Mouse (Mus musculus) thymus, adult 2 months (tissue): ENCODE data around the gene Fblim1. TPM values are rescaled to one million over a fixed set of nuclear protein-coding genes. Genes with fewer than 3 reads are reported as not detected.

Experiments
- DNase-seq: peaks from one replicate; pipeline ENCODE4 v3.0.0; 2021
- H3K27ac ChIP-seq: fragments of 200-500 bp; 2 replicates; pipeline ENCODE4 v1.5.1; 2012; ENCODE audit warnings: low read length, control low read depth; ENCODE audit not compliant: control insufficient read depth, insufficient read depth
- H3K27me3 ChIP-seq: fragments of 200-500 bp; 2 replicates; pipeline ENCODE4 v1.6.1; 2012; ENCODE audit warnings: mild to moderate bottlenecking, low read length, moderate library complexity, mixed read lengths; ENCODE audit not compliant: control insufficient read depth, insufficient read depth
- H3K36me3 ChIP-seq: fragments of 200-500 bp; 2 replicates; pipeline ENCODE4 v1.6.1; 2012; ENCODE audit warnings: mild to moderate bottlenecking, low read length, moderate library complexity; ENCODE audit not compliant: control insufficient read depth, insufficient read depth
- H3K4me1 ChIP-seq: fragments of 200-500 bp; replicated peaks from 2 replicates; pipeline ENCODE4 v1.6.1; 2012; ENCODE audit warnings: low read length; ENCODE audit not compliant: control insufficient read depth, insufficient read depth
- H3K4me3 ChIP-seq: fragments of 200-500 bp; 2 replicates; pipeline ENCODE4 v1.5.1; 2012; ENCODE audit warnings: mild to moderate bottlenecking, low read length, control low read depth, moderate library complexity; ENCODE audit not compliant: control insufficient read depth, insufficient read depth
- CTCF ChIP-seq: fragments of 200-500 bp; IDR thresholded peaks from 2 replicates; pipeline ENCODE4 v1.5.1; 2012; ENCODE audit warnings: mild to moderate bottlenecking, control low read depth, low read length, moderate library complexity, borderline replicate concordance; ENCODE audit not compliant: control insufficient read depth, poor library complexity, insufficient read depth; ENCODE audit errors: extremely low read depth
- POLR2A ChIP-seq: fragments of 200-500 bp; IDR thresholded peaks from 2 replicates; pipeline ENCODE4 v1.6.1; 2012; ENCODE audit warnings: mild to moderate bottlenecking, low read length, control low read depth, moderate library complexity; ENCODE audit not compliant: control insufficient read depth, poor library complexity, insufficient read depth; ENCODE audit errors: extremely low read depth
- WGBS: fragments of 180-500 bp; shearing (Covaris S2); methylation state at CpG from one replicate; pipeline ENCODE4 v1.1.7; 2018; 5-methylcytosine and 5-hydroxymethylcytosine counted together
- polyA plus RNA-seq: library from polyadenylated mRNA; depleted of rRNA; stranded (reverse); fragments of >200 nt; gene quantifications from 2 replicates; pipeline ENCODE4 v1.2.3, GENCODE M21; 2012

The Fblim1 gene
- polyA plus RNA-seq, 1 experiment, result 16.2 TPM

- DNase-seq, result no peak
- Histone ChIP-seq H3K27ac (no peak overlapping the region), H3K4me3 (no peak overlapping the region), H3K36me3 (no peaks in the 10 kb centered on the region), H3K27me3 (peaks cover 5% of the 10 kb centered on the region; the same call in 1 of the 2 replicates), H3K4me1 (no peaks in the 10 kb centered on the region)
- 83% methylated on average over 6 of the region's 6 CpGs for WGBS
- TF ChIP-seq CTCF (no peak), POLR2A (no peak)
Measured at GRCm38 (mm10) chr4:141600364-141600763, 5.5 kb downstream of the Fblim1 start.

GRCm38 (mm10) chr4:141599251-141600141 is 6.4 kb downstream of the Fblim1 start:
- no peak overlapping the region for H3K27ac ChIP-seq
- 8% methylated on average over 54 of the region's 57 CpGs for WGBS
- H3K4me1 ChIP-seq, result no peaks in the 10 kb centered on the region
- DNase-seq, result no peak
- no peak for TF ChIP-seq CTCF
- no peak for TF ChIP-seq POLR2A
- peaks cover 5% of the 10 kb centered on the region; the same call in 1 of the 2 replicates for H3K27me3 ChIP-seq
- H3K4me3 ChIP-seq, result no peak overlapping the region; the same call in 1 of the 2 replicates
- H3K36me3 ChIP-seq, result no peaks in the 10 kb centered on the region

GRCm38 (mm10) chr4:141598894-141599250 is 7.0 kb downstream of the Fblim1 start:
- no peak for DNase-seq
- Histone ChIP-seq H3K27me3 (peaks cover 5% of the 10 kb centered on the region; the same call in 1 of the 2 replicates), H3K4me3 (no peak overlapping the region), H3K36me3 (no peaks in the 10 kb centered on the region), H3K4me1 (no peaks in the 10 kb centered on the region), H3K27ac (no peak overlapping the region)
- TF ChIP-seq CTCF, result no peak
- no peak for TF ChIP-seq POLR2A
- 11% methylated on average over 9 of the region's 9 CpGs for WGBS

DNA sequence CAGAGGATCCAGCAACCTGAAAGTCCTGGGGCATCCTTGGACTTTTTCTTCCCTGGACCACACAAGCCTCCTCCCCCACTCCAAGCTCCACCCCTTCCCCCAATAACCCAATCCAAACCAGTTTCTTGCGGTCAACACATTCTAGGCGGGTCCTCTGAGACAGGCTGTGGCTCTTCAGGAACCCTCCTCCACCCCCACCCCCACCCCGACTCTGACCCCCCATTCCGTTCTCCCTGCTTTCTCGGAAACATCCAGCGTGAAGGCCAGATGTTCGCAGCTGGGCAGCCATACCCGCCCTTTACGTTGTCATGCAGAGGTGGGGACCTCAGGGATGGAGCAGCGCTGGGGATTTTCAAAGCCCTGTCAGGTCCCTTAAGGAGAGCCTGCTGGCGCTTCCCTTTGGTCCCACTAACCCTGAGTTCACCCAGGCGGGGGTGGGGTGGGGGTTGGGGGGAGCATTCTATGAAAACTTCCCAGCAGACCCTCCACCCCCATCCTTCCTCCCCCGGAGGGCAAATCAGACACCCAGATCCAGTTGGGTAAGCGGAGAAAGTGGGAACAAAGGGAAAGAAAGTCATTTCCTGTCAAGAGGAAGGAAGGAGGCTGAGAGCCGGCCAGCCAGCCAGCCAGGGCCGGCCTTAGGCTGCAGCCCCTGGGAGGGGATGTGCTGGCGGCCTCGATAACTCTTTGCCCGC is 7.5 kb downstream of the Fblim1 start:
- Histone ChIP-seq H3K27ac (no peak overlapping the region), H3K27me3 (peaks cover 5% of the 10 kb centered on the region; the same call in 1 of the 2 replicates), H3K4me1 (no peaks in the 10 kb centered on the region), H3K36me3 (no peaks in the 10 kb centered on the region), H3K4me3 (no peak overlapping the region)
- no peak for DNase-seq
- WGBS, result 17% methylated on average over 19 of the region's 19 CpGs
- no peak for TF ChIP-seq POLR2A
- no peak for TF ChIP-seq CTCF

GRCm38 (mm10) chr4:141596700-141597328 is 9.1 kb downstream of the Fblim1 start:
- TF ChIP-seq POLR2A, result no peak
- 92% methylated on average over 8 of the region's 8 CpGs for WGBS

DNA sequence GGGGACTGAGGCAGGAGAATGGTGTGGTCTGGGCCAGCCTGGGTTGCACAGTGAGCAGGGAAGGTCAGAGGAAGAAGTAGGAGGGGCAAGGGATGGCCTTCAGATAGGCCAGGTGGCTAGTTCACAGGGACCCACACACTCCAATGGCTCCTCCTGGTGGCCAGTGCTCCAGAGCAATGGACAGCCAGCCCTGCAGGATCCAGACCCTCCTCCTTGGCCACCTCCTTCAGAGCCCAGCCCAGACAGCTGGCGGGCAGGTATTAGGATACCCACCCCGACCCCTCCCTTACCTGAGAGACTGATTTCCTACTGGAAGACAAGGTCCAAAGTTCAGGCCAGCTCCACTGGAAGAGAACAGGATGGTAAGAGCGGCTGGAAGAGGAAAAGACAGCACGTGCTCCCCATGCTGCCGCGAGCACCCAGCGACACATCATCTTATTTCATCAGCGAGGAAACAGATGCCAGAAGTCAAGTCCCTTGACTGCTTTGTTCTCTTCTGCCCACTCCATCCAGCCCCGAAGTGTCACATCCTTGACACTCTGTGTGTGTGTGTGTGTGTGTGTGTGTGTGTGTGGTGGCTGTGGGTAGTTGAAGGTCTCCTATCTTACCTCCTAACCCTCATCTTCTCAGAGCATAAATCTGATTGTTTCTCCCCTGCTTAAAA is 10.2 kb downstream of the Fblim1 start:
- DNase-seq, result no peak
- H3K4me1 ChIP-seq, result no peaks in the 10 kb centered on the region
- H3K4me3 ChIP-seq, result no peak overlapping the region
- WGBS, result 84% methylated on average over 9 of the region's 9 CpGs
- no peak overlapping the region for H3K27ac ChIP-seq
- H3K27me3 ChIP-seq, result peaks cover 5% of the 10 kb centered on the region; the same call in 1 of the 2 replicates
- H3K36me3 ChIP-seq, result no peaks in the 10 kb centered on the region
- TF ChIP-seq CTCF (no peak), POLR2A (no peak)

More at GRCm38 (mm10) chr4:141596700-141597328, 9.1 kb downstream of the Fblim1 start:
- Histone ChIP-seq H3K4me1 (no peaks in the 10 kb centered on the region), H3K36me3 (no peaks in the 10 kb centered on the region), H3K27me3 (peaks cover 5% of the 10 kb centered on the region; the same call in 1 of the 2 replicates), H3K4me3 (no peak overlapping the region), H3K27ac (no peak overlapping the region)
- no peak for DNase-seq
